Mouse (Mus musculus) embryo, embryonic 11.5 days (tissue): ENCODE data around the gene Hmg20a.

Experiments used
- DNase-seq: peaks from one replicate; pipeline ENCODE4 v3.0.0-alpha.2; 2012; ENCODE audit warnings: low read depth, low spot score

Gene Hmg20a

GRCm38 (mm10) chr9:56527951-56528350, 109.5 kb downstream of the Hmg20a start:
- no peak for DNase-seq

DNA sequence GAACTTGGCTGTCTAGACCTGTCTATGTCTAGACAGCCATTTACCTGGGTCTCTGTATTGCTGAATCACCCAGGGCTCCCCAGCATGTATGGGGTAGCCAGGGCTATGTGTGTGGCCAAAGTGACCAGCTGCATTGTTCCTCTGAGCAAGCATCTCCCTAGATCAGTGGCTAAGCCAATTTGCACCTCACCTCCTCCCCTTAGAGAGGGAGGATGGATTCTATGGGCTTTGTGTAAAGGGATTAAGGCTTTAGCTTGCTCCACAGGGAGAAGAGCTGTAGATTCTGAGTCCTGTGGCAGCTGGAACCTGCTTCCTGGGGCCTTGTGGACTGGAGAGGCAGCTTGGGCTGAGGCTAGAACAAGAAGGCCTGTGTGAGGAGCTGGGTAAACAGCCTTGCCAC, 113.6 kb downstream of the Hmg20a start:
- DNase-seq = no peak

DNA sequence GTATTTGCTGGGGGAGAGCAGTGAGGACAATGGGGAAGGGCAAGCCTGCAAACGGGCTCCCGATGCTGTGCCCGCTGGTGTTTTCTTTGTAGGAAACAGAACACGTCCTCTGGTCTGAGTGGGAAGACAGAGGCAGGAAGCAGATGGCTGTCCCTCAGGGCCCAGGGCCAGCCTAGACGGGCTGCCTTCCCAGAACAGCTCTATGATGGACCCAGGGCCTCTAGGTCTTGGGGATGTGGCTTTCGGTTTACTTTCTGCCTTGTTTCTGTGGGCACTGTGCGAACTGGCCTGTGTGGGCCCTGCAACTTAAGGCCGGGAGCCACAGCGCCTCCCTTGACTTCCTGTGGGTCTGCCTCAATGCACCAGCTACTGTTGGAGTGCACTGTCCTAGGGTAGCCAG, 115.5 kb downstream of the Hmg20a start:
- DNase-seq = no peak

- DNase-seq = no peak
Observed at GRCm38 (mm10) chr9:56534727-56535126, 116.3 kb downstream of the Hmg20a start.

DNA sequence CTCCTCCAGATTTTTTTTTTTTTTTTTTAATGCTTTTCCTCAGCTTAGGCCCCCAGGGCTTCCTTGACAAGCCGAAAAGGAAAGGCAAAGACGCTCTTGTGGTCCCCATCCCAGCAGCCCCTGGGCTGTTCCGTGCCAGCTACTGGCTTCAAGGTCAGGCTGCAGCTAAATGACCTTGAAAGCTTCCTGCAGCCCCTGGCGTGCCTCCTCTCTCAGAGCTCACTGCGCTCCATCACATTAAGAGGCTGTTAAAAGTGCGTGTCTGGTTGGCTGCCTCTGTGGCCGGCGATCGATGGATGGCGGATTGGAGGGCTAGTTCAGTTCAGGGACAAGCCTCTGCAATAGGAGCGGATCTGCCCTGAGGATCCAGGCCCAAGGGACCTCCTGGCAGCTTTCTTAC, 117.0 kb downstream of the Hmg20a start:
- no peak for DNase-seq

- no peak for DNase-seq
Observed at GRCm38 (mm10) chr9:56540051-56540450, 121.6 kb downstream of the Hmg20a start.

GRCm38 (mm10) chr9:56544687-56545475, 126.5 kb downstream of the Hmg20a start:
- no peak for DNase-seq
